Mouse (Mus musculus): Measurements from ENCODE around the gene Mcam. TPM values are rescaled to one million over a fixed set of nuclear protein-coding genes. Genes with fewer than 3 reads are reported as not detected.

Mcam gene
- total RNA-seq, 1 experiment from 2014 or later: 32.2 TPM

DNA sequence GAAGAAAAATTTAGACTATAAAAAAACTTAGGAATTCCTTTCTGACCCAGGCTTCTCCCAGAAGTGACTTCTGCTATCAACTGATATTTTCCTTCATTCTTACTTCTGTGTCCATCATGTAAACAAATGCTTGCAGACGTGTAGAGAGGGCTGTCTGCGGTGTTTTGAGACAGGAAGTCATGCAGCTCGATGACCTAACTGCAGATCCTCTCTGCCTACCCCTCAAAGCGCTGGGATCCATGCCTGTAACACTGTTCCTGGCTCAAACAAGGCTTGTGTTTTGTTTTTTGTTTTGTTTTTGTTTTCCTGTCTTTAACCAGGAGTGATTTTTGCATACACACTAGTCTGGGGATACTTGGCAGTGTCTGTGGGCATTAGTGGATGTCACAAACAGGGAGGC, 3.6 kb downstream of the Mcam start:
- DNase-seq: no peak

DNA sequence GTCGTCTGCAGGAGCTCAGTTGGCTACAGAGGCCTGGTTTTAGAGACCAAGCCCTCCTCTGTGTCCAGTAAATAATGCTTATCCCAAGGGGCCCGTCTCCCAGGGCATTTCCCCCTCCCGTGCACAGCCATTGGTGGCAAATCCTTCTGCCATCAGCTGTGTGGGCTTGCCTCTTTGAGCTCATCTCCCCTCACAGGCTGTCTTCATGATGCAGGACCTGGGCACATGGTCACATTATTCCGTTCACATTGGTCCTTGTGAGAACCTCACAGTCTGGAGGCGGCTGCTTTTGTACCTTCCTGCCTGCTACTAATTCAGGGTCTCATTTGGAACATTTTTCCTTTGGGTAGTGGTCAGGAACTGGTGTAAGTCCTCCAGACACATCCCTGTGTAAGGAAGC, 7.7 kb downstream of the Mcam start:
- DNase-seq: no peak

DNA sequence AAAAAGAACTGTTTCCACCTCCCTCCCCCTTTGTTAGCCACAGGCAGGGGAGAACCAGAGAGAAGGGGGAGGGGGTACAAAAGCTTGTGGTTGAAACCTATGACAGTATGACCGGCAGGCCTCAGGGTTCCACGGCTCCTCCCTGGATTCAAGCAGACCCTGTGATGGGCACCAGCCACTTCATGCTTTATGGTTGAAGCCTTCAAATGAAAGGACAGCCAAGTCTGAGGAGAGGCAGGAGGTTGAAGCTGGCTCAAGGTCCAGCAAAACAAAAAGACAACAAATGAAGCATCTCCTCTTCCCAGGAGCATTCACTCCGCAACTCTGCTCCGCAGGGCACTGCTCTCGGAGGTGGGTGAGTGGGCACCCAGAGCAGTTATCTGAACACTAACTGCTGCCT, 9.2 kb downstream of the Mcam start:
- DNase-seq: no peak

DNA sequence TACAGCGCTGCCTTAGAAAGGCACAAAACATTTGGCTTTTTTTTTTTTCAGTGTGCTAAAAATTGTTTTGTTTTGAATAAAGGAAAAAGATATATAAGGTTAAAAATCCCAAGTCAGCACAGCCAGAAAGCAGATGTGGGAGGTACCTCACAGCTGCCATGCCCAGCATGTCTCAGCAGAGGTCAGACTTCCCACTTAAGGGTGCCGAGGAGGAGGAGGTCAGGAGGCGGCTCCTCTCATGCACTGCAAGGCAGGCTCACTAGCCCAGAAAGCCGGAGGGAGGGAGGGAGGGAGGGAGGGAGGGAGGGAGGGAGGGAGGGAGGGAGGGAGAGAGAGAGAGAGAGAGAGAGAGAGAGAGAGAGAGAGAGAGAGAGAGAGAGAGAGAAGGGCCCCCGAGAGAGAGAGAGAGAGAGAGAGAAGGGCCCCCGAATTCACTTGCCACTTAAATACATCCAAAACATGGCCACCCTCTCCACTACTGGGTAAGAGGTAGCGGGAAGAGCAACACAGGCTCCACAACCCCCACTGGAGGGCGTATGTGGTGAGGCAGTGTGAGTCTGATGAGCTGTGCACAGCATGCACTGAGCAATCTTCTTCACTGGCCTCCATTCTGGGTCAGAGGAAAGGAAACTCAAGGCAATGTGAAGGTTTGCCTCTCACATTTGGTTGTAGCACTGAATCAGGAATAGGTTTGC, 9.9 kb downstream of the Mcam start:
- DNase-seq: no peak

DNA sequence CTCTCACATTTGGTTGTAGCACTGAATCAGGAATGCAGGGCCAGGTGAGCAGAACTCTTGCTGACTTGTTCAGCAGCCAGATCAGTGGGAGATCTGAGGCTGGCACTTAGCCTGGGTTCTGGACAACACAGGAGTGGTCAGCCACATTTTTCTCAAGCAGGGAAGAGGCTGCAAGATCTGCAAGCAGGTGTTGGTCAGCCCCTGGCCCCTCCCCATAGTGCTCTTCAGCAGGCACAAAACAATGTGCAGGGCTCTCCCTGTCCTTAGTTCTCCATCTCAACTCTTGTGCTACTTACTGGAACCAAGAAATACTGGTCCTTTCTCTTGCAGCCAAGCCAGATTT, 10.4 kb downstream of the Mcam start:
- no peak for DNase-seq

DNA sequence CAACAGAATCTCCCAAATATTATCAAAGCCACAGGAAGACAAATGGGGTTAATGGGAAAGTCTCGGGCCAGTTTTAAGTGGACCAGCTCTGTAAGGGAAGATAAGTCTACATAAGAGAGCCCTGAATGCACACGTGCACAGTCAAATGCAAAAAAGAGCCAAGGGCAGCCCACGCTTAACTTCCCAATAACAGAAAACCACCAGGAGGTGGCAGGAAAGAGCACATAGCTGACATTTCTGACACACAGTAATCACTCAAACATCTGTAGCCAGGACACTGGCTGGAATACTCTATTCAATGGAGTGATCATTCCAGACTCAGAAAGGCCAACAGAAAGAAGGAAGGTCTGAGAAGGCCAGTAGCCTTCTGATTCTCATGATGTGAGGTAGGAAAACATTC, 13.0 kb downstream of the Mcam start:
- no peak for DNase-seq

DNA sequence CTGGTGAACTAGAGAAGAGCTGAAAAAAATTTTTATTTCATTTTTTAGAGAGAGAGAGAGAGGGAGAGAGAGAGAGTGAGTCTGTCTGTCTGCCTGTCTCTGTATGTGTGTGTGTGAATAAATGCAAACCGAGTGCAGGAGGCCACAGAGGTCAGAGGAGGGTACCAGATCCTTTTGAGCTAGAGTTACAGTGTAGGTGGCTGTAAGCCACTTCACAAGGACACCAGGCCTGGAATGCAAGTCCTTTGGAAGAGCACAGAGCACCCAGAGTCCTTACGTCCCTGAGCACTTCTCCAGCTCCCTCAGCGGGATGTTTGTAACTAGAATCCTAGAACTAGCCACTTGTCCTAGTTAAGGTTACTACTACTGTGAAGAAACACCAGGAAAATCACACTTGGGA, 25.6 kb downstream of the Mcam start:
- DNase-seq: no peak

DNA sequence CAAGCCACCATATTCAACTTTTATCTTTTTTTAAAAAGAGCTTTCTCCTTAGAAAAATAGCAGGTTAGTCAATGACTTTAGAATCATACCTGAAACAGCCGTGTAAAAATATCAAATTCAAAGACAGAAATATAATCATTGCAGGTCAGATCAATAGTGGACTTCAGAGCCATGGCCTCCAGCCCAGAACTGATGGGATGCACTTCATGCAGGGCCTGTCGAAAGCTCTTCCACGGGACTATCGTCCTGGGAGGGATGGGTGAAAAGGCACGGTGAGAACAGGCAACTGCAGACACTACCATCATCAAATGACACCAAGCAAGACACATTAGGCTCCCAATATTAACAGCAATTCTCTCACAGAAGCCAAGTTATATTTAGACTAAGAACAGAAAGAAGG, 34.7 kb downstream of the Mcam start:
- DNase-seq: no peak

DNA sequence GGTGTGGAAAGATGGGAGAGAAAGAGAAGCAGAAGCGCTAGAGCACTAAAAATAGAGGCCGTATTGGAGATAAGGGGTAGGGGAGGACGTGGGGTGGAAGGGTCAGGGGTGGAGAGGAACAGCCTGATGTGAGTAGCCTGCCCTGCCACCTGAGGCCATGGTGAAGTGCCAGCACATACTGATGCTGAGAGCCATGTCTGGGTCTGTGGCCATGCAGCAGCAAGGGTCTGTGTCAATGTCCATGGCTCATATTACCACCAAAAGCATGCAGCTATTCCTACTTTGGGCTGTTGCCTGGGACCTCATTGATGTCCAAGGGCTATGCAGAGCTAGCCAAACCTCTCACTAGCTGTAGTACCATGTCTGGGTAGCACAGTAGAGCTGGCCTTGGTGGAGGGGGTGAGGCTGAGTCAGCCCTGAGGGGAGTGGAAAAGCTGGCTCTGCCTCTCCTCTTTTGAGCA, 36.5 kb downstream of the Mcam start:
- DNase-seq: peak; percentile 63

DNA sequence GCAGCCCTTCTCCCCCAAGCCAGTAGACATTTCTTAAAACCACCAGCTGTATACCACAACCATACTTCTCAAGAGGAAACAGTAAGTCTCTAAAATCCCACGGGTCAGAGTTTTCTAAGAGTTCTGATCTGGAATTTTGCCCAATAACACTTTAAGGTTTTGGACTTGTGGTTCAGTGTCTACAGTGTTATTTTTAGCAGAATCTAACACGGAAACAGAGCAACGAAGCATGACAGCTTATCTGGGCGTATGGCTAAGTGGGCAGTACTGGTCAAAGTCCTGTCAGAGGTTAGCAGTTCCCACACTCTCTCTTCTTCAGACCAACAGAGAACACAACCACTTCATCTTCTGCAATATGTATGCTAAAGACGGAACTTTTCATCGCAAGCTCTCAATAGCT, 41.3 kb downstream of the Mcam start:
- DNase-seq: no peak

DNA sequence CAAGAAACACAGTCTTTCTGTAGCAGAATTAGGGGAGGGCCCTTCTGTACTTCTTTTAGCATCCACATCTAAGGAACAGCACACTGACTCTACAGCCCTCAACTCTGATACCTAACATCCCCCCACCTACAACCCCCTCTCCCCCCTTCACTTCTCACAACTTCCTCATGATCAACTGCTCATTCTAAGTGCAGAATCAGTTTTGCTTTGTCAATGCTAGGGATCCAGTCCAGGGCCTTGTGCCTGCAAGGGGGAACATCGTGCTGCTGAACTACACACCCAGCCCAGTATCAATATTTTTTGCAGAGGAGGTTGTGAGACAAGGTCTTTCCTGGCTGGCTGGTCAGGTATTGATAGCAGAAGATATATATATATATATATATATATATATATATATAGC, 41.7 kb downstream of the Mcam start:
- DNase-seq: no peak

DNA sequence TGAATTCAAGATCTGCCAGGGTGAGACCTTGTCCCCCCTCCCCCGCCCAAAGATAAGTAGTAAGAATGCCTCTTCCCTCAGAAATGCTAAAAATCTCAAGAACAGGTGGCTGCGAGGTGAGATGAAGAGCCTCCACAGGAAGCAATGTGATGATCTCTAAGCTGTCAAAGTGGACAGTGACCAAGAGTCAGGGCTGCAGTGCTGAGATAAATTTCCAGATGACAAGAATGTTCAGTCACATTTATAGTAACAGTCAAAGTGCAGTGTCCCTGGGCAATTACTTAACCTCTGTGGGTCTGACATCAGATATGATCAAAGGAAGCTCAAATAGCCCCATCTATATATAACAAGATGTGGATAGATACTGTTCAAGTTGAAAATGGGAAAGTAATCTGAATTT, 43.1 kb downstream of the Mcam start:
- DNase-seq: no peak

DNA sequence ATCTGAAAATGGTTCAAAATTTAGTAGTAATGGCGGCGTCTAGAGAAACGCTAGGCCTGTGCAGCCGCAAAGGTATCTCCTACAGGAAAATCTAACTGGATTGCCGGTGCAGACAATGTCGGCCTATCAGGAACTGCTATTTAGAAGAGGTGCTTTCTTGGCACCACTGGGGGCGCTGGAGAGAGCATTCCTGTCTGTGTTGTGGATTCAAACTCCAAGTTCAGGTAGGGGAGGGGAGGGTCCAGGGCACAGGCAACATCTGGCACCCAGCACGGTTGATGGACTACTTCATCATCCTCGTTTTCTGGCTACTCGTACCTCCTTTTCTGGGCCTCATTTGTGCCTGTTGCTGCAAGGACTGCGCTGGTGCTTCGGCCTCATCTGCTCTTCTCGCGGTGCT, 44.1 kb downstream of the Mcam start:
- peak; percentile 15 for DNase-seq

DNA sequence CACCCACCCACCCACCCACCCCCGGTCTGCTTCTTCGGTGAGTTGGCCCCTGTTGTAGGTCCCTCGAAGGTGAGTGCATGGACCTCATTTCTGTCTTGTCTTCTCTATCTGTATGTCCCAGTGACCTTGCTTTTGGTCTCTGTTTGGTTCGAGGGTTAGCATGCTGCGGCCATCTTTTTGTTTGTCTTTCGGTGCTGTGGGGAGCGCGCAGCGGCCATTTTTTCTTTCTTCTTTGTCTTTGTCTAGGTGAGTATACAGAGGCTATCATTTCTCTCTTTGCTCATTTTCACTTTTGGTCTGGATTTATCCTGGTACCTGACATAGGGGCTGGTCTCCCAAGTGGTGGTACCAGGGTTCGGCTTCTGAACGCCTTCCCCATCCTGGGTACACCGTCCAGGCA, 44.5 kb downstream of the Mcam start:
- DNase-seq: no peak

DNA sequence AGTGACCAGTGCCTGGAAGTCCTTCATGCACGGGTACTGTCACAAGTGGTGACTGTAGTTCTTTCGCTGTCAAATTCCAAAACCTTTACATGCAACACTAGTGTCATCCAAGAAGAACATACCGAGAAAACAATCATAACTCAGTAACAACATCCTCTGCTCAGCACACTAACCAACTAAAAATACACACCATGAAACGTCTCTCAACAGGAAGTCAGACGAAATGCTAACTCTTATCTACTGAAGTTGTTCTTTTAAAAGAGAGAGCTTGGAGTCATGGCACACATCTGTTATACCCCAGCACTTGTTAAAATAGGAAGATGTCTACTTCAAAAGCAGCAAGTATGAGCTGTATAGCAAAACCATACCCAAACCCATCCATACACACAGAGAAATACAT, 47.3 kb downstream of the Mcam start:
- DNase-seq: no peak

DNA sequence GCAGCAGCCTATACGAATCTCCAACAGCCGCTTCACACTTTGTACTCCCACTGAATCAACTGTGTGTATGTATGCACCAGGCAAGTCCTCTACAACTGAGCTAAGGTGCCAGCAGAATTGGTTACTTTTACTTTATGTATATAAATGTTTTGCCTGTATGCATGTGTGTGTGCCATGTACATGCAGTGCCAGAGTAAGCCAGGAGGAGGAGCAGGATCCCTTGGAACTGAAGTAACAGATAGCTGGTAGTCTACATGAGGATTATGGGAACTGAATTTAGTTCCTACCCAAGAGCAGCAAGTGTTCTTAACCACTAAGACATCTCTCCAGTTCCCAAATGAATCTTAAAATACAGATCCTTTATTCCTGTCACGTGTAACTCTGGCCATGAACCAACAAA, 48.0 kb downstream of the Mcam start:
- DNase-seq: peak; percentile 41

DNA sequence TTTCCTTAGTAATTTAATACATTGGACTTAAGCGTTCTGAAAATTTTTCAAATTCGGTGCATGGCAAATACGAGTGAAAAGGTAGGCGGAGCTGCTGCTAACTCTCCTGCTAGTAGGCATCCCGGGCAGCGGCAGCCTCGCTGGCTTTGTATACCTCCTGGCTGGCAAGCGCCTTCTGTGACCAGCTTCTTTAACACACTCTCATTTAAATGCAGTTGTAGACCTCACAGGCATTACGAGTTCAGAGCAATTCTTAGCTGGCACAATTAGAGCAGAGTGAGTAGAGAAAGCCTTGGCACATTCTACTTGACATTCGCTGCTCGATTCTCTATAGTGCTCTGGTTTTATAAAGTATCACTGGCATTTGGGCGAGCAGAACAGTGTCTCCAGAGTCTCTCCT, 54.0 kb downstream of the Mcam start:
- DNase-seq: no peak

DNA sequence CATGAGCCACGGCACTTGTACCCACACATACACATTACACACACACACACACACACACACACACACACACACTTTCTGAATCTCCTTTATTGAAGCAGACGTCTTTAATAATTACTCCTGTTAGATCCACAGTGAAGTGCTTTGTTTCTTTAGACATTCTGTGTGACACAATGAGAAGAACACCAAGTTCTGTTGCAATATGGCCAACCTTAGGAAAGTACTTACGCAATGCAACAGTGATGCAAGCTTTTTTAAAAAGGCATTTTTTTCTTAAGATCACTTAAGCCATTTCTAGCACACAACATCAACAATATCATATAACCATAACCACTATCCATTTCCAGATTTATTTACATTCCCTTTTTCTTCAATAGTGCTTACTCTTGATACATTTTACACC, 56.9 kb downstream of the Mcam start:
- DNase-seq: no peak

DNA sequence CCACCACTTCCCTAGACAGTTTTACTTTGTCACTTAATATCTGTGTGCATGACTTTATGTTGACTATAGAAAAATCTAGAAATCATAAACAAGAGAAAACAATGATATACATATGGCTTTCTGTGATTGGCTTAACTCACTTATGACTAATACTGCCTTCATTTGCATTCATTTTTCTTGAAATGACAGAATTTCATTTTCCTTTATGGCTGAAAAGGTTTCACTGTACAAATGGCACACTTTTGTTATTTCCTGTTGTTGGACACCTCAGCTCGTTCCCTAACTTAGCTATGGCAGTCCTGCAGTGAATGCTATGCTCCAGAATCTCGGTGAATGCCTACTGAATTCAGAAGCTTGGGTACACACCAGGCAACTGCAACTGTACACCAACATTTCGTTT, 58.0 kb downstream of the Mcam start:
- DNase-seq: no peak

Other genes starting within 250 kb of the Mcam start
- gene Thy1, start 91.1 kb upstream of the Mcam start, total RNA-seq (2021): 30.8 and 37.7 TPM in 2 replicates
- gene Usp2, start 67.4 kb upstream of the Mcam start, total RNA-seq (2021): 20.9 and 22.8 TPM in 2 replicates
- gene Mfrp, start 32.7 kb upstream of the Mcam start, total RNA-seq (2021): not detected in 2 replicates
- gene C1qtnf5, start 27.2 kb upstream of the Mcam start, total RNA-seq (2021): 9.9 and 10.9 TPM in 2 replicates
- 0.82 and 1.5 TPM in 2 replicates for gene Gm49380, start 21.0 kb upstream of the Mcam start, total RNA-seq (2021)
- gene Rnf26, start 21.0 kb upstream of the Mcam start, total RNA-seq (2021): 30.3 and 36.4 TPM in 2 replicates
- gene Cbl, start 99.6 kb downstream of the Mcam start, total RNA-seq (2021): 32.7 and 36.2 TPM in 2 replicates
- 2.0 and 3.7 TPM in 2 replicates for gene Ccdc153, start 106.2 kb downstream of the Mcam start, total RNA-seq (2021)
- 0.27 TPM in 1 of 2 replicates, not detected in the other for gene Pdzd3, start 117.0 kb downstream of the Mcam start, total RNA-seq (2021)
- gene Nlrx1, start 134.1 kb downstream of the Mcam start, total RNA-seq (2021): 18.5 and 34.8 TPM in 2 replicates
- gene Abcg4, start 154.1 kb downstream of the Mcam start, total RNA-seq (2021): 39.1 and 43.4 TPM in 2 replicates
- 23.6 and 29.3 TPM in 2 replicates for gene Hinfp, start 171.2 kb downstream of the Mcam start, total RNA-seq (2021)
- gene C2cd2l, start 185.8 kb downstream of the Mcam start, total RNA-seq (2021): 43.3 and 48.8 TPM in 2 replicates
- 34.3 and 34.5 TPM in 2 replicates for gene Dpagt1, start 191.6 kb downstream of the Mcam start, total RNA-seq (2021)
- 56.5 and 65.2 TPM in 2 replicates for gene H2afx, start 200.2 kb downstream of the Mcam start, total RNA-seq (2021)
- 81.2 and 102 TPM in 2 replicates for gene Hmbs, start 209.8 kb downstream of the Mcam start, total RNA-seq (2021)
- gene Vps11, start 227.2 kb downstream of the Mcam start, total RNA-seq (2021): 52.4 and 74.6 TPM in 2 replicates
- gene Hyou1, start 245.0 kb downstream of the Mcam start, total RNA-seq (2021): 144 and 148 TPM in 2 replicates

Data from adrenal gland, postnatal 25 days (tissue).